Mouse (Mus musculus) MEL (cell line): Measurements from ENCODE around the gene Epo. TPM values are rescaled to one million over a fixed set of nuclear protein-coding genes. Genes with fewer than 3 reads are reported as not detected.

Experiments
- DNase-seq: peaks from one replicate; pipeline ENCODE4 v3.0.0; 2011; ENCODE audit warnings: low read depth, low spot score
- H3K27ac ChIP-seq: 2 replicates; pipeline ENCODE4 v1.5.1; 2012; ENCODE audit warnings: low read depth, mild to moderate bottlenecking, control low read depth, low read length, moderate library complexity; ENCODE audit not compliant: control insufficient read depth
- H3K27me3 ChIP-seq, 2 experiments: fragments of 150-350 bp in 1 of 2; sonication (generic) in 1 of 2; 2 replicates each; pipeline ENCODE4 v1.6.1; 2012; ENCODE audit warnings: low read length in 2 of 2, mild to moderate bottlenecking in 2 of 2, improper control_type of control experiment in 1 of 2, moderate library complexity in 1 of 2; ENCODE audit not compliant: insufficient read depth in 2 of 2, control insufficient read depth in 1 of 2
- H3K36me3 ChIP-seq, 2 experiments: 2 replicates each; pipeline ENCODE4 v1.6.1; 2012 to 2014; ENCODE audit warnings: low read length in 2 of 2, improper control_type of control experiment in 1 of 2, inconsistent platforms in 1 of 2, mild to moderate bottlenecking in 1 of 2; ENCODE audit not compliant: insufficient read depth in 2 of 2, control insufficient read depth in 1 of 2
- H3K4me1 ChIP-seq, 2 experiments: fragments of 150-350 bp in 1 of 2; sonication (generic) in 1 of 2; 2 replicates each; pipeline ENCODE4 v1.6.1; 2012; ENCODE audit warnings: low read length in 2 of 2, improper control_type of control experiment in 1 of 2, mild to moderate bottlenecking in 1 of 2; ENCODE audit not compliant: insufficient read depth in 2 of 2, control insufficient read depth in 1 of 2
- H3K4me3 ChIP-seq, 2 experiments: fragments of 150-350 bp in 1 of 2; sonication (generic) in 1 of 2; 2 replicates each; pipeline ENCODE4 v1.5.1; 2012; ENCODE audit warnings: low read depth in 2 of 2, low read length in 2 of 2, mild to moderate bottlenecking in 2 of 2, moderate library complexity in 2 of 2, control low read depth in 1 of 2, improper control_type of control experiment in 1 of 2; ENCODE audit not compliant: control insufficient read depth in 1 of 2, insufficient read depth in 1 of 2
- H3K79me2 ChIP-seq: 2 replicates; pipeline ENCODE4 v1.6.1; 2012; ENCODE audit warnings: mild to moderate bottlenecking, low read length, moderate library complexity; ENCODE audit not compliant: control insufficient read depth, poor library complexity, insufficient read depth
- H3K9ac ChIP-seq: 2 replicates; pipeline ENCODE4 v1.6.1; 2012; ENCODE audit warnings: low read depth, mild to moderate bottlenecking, control low read depth, low read length, moderate library complexity; ENCODE audit not compliant: control insufficient read depth, poor library complexity, severe bottlenecking
- H3K9me3 ChIP-seq: fragments of 150-350 bp; sonication (generic); replicated peaks from 2 replicates; pipeline ENCODE4 v1.6.1; 2012; ENCODE audit warnings: mild to moderate bottlenecking, low read length, improper control_type of control experiment, moderate library complexity; ENCODE audit not compliant: insufficient read depth
- CHD1 ChIP-seq: IDR thresholded peaks from 2 replicates; pipeline ENCODE4 v1.6.1; 2012; ENCODE audit warnings: low read depth, mild to moderate bottlenecking, inconsistent platforms, low read length, improper control_type of control experiment
- CHD2 ChIP-seq: IDR thresholded peaks from 2 replicates; pipeline ENCODE4 v1.6.1; 2011; ENCODE audit warnings: low read length, improper control_type of control experiment
- CTCF ChIP-seq, 3 experiments: IDR thresholded peaks in 2 of 3; conservative IDR thresholded peaks in 1 of 3; 2 replicates each; pipeline ENCODE4 v1.5.1; 2011 to 2012; ENCODE audit warnings: low read length in 3 of 3, low read depth in 2 of 3, mild to moderate bottlenecking in 2 of 3, improper control_type of control experiment in 1 of 3, inconsistent platforms in 1 of 3, mixed read lengths in 1 of 3, moderate library complexity in 1 of 3; ENCODE audit not compliant: control insufficient read depth in 1 of 3, insufficient read depth in 1 of 3, poor library complexity in 1 of 3, severe bottlenecking in 1 of 3
- ELF1 ChIP-seq: IDR thresholded peaks from 2 replicates; pipeline ENCODE4 v1.6.1; 2014; ENCODE audit warnings: low read depth, mild to moderate bottlenecking, inconsistent platforms, low read length, improper control_type of control experiment, moderate library complexity
- EP300 ChIP-seq, 2 experiments: IDR thresholded peaks; 2 replicates each; pipeline ENCODE4 v1.6.1; 2011; ENCODE audit warnings: improper control_type of control experiment in 2 of 2, low read length in 2 of 2, low read depth in 1 of 2, mild to moderate bottlenecking in 1 of 2
- ETS1 ChIP-seq: IDR thresholded peaks from 2 replicates; pipeline ENCODE4 v1.6.1; 2012; ENCODE audit warnings: low read depth, mild to moderate bottlenecking, inconsistent platforms, low read length, improper control_type of control experiment, moderate library complexity
- GABPA ChIP-seq: IDR thresholded peaks from 2 replicates; pipeline ENCODE4 v1.6.1; 2012; ENCODE audit warnings: low read depth, mild to moderate bottlenecking, inconsistent platforms, low read length, improper control_type of control experiment, moderate library complexity
- HCFC1 ChIP-seq: IDR thresholded peaks from 2 replicates; pipeline ENCODE4 v1.6.1; 2012; ENCODE audit warnings: low read depth, mild to moderate bottlenecking, inconsistent platforms, low read length, improper control_type of control experiment, moderate library complexity
- KAT2A ChIP-seq: conservative IDR thresholded peaks from 2 replicates; pipeline ENCODE4 v1.6.1; 2012; ENCODE audit warnings: low read depth, low read length, improper control_type of control experiment, inconsistent platforms
- MEF2A ChIP-seq: IDR thresholded peaks from 2 replicates; pipeline ENCODE4 v1.6.1; 2014; ENCODE audit warnings: low read depth, mild to moderate bottlenecking, inconsistent platforms, low read length, improper control_type of control experiment; ENCODE audit not compliant: poor library complexity, insufficient replicate concordance, severe bottlenecking; ENCODE audit errors: extremely low read depth
- MXI1 ChIP-seq: IDR thresholded peaks from 2 replicates; pipeline ENCODE4 v1.6.1; 2011; ENCODE audit warnings: mild to moderate bottlenecking, low read depth, low read length, improper control_type of control experiment
- MYB ChIP-seq: IDR thresholded peaks from 2 replicates; pipeline ENCODE4 v1.6.1; 2011; ENCODE audit warnings: mild to moderate bottlenecking, low read depth, low read length, improper control_type of control experiment
- NELFE ChIP-seq: IDR thresholded peaks from 2 replicates; pipeline ENCODE4 v1.6.1; 2011; ENCODE audit warnings: low read depth, low read length, improper control_type of control experiment
- POLR2A ChIP-seq, 2 experiments: IDR thresholded peaks; 2 replicates each; pipeline ENCODE4 v1.6.1; 2011 to 2012; ENCODE audit warnings: low read length in 2 of 2, mild to moderate bottlenecking in 2 of 2, control low read depth in 1 of 2, improper control_type of control experiment in 1 of 2, low read depth in 1 of 2, moderate library complexity in 1 of 2; ENCODE audit not compliant: control insufficient read depth in 1 of 2, insufficient read depth in 1 of 2, poor library complexity in 1 of 2
- POLR2AphosphoS2 ChIP-seq: IDR thresholded peaks from 2 replicates; pipeline ENCODE4 v1.6.1; 2011; ENCODE audit warnings: low read length, improper control_type of control experiment
- RCOR1 ChIP-seq: IDR thresholded peaks from 2 replicates; pipeline ENCODE4 v1.6.1; 2012; ENCODE audit warnings: low read depth, mild to moderate bottlenecking, inconsistent platforms, low read length, improper control_type of control experiment
- SIN3A ChIP-seq: IDR thresholded peaks from 2 replicates; pipeline ENCODE4 v1.6.1; 2012; ENCODE audit warnings: low read length, improper control_type of control experiment, inconsistent platforms
- TCF12 ChIP-seq: IDR thresholded peaks from 2 replicates; pipeline ENCODE4 v1.6.1; 2014; ENCODE audit warnings: low read depth, mild to moderate bottlenecking, inconsistent platforms, low read length, improper control_type of control experiment, moderate library complexity
- UBTF ChIP-seq: IDR thresholded peaks from 2 replicates; pipeline ENCODE4 v1.6.1; 2012; ENCODE audit warnings: low read depth, mild to moderate bottlenecking, inconsistent platforms, low read length, improper control_type of control experiment, moderate library complexity, borderline replicate concordance; ENCODE audit not compliant: insufficient read depth
- USF2 ChIP-seq, 2 experiments: IDR thresholded peaks; 2 replicates each; pipeline ENCODE4 v1.6.1; 2011 to 2012; ENCODE audit warnings: improper control_type of control experiment in 2 of 2, low read length in 2 of 2, borderline replicate concordance in 1 of 2, inconsistent platforms in 1 of 2, low read depth in 1 of 2, mild to moderate bottlenecking in 1 of 2; ENCODE audit not compliant: insufficient read depth in 1 of 2
- ZC3H11A ChIP-seq: IDR thresholded peaks from 2 replicates; pipeline ENCODE4 v1.6.1; 2012; ENCODE audit warnings: low read depth, mild to moderate bottlenecking, inconsistent platforms, low read length, improper control_type of control experiment
- ZNF384 ChIP-seq: IDR thresholded peaks from 2 replicates; pipeline ENCODE4 v1.6.1; 2012; ENCODE audit warnings: low read depth, mild to moderate bottlenecking, inconsistent platforms, low read length, improper control_type of control experiment
- polyA plus RNA-seq, 2 experiments: library from polyadenylated mRNA; stranded (reverse) in 1 of 2; unstranded in 1 of 2; fragments of >175 nt in 1 of 2; fragments of >200 nt in 1 of 2; gene quantifications; 2 replicates each; pipeline versions ENCODE4 v1.2.1 to v1.2.4; 2012; ENCODE audit warnings: low replicate concordance in 2 of 2, low read depth in 1 of 2; ENCODE audit not compliant: insufficient read length in 2 of 2, insufficient read depth in 1 of 2, missing spikeins in 1 of 2
- total RNA-seq: library from RNA; depleted of rRNA; stranded (reverse); fragments of 300-350 nt; gene quantifications from 2 replicates; pipeline ENCODE4 v1.2.3, GENCODE M21; 2012

Gene Epo
- total and polyA plus RNA-seq, 3 experiments: not detected

- no peak overlapping the region for H3K4me3 ChIP-seq
- peaks cover 0 to 6% of the 10 kb centered on the region in 2 experiments; a peak in 3 of 4 replicates for H3K36me3 ChIP-seq
- H3K27ac ChIP-seq: no peak overlapping the region
- H3K9ac ChIP-seq: no peak overlapping the region
- H3K27me3 ChIP-seq: no peaks in the 10 kb centered on the region
- no peaks in the 10 kb centered on the region for H3K79me2 ChIP-seq
- TF ChIP-seq USF2 (IDR thresholded peaks at IDR 0.05; ENCODE audit: borderline replicate concordance in 1 of 2, insufficient read depth in 1 of 2, low read depth in 1 of 2, low read length in 2 of 2): no peak
- no peak for TF ChIP-seq GABPA
- no peak for TF ChIP-seq KAT2A
- no peak for TF ChIP-seq HCFC1
- TF ChIP-seq CHD2: no peak
- no peak for TF ChIP-seq EP300 (IDR thresholded peaks at IDR 0.05; ENCODE audit: low read depth in 1 of 2, low read length in 2 of 2)
- TF ChIP-seq ELF1: no peak
- no peak for TF ChIP-seq TCF12
- no peak for TF ChIP-seq MYB
- no peak for DNase-seq
- no peaks in the 10 kb centered on the region for H3K4me1 ChIP-seq
- H3K9me3 ChIP-seq: no peaks in the 10 kb centered on the region
Measured at GRCm38 (mm10) chr5:137523396-137524250, 9.4 kb downstream of the Epo start.

DNA sequence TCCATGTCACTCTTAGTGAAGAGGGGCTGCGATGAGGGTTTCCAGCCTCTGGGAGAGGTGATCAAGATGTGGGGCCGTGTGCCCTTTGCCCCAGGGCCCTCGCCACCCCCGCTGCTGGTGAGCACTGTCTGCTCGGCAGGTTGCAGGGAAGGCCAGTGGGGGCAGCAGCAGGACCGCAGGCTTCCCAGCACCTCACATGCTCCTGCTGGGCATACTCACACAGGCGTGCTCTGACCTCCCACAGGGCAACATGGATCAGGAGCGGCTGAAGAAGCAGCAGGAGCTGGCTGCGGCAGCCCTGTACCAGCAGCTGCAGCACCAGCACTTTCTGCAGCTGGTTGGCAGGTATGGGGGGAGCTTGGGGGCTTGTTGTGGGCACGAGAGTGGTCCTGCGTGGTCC is 10.3 kb downstream of the Epo start:
- Histone ChIP-seq H3K9me3 (no peaks in the 10 kb centered on the region), H3K4me3 (no peak overlapping the region), H3K36me3 (peaks cover 0 to 6% of the 10 kb centered on the region in 2 experiments; a peak in 2 of 4 replicates), H3K9ac (no peak overlapping the region), H3K27ac (no peak overlapping the region), H3K4me1 (no peaks in the 10 kb centered on the region), H3K27me3 (no peaks in the 10 kb centered on the region), H3K79me2 (no peaks in the 10 kb centered on the region)
- no peak for TF ChIP-seq TCF12
- DNase-seq: no peak

GRCm38 (mm10) chr5:137521861-137522260 is 11.2 kb downstream of the Epo start:
- TF ChIP-seq MXI1: no peak
- TF ChIP-seq POLR2AphosphoS2: no peak
- no peak for TF ChIP-seq CTCF (IDR thresholded peaks at IDR 0.05 in 2 of 3, conservative IDR thresholded peaks at IDR 0.05 in 1 of 3; ENCODE audit: control insufficient read depth in 1 of 3, insufficient read depth in 1 of 3, low read depth in 2 of 3, low read length in 3 of 3, poor library complexity in 1 of 3, severe bottlenecking in 1 of 3)
- no peak for TF ChIP-seq HCFC1
- no peak for TF ChIP-seq SIN3A
- TF ChIP-seq ETS1: no peak
- no peak for TF ChIP-seq MYB
- TF ChIP-seq CHD1: no peak
- no peak for TF ChIP-seq NELFE
- no peak for TF ChIP-seq RCOR1
- TF ChIP-seq MEF2A: no peak
- no peak for TF ChIP-seq GABPA
- TF ChIP-seq ZC3H11A: no peak
- TF ChIP-seq KAT2A: no peak
- no peak for TF ChIP-seq ZNF384
- TF ChIP-seq UBTF: no peak
- no peak for TF ChIP-seq POLR2A (IDR thresholded peaks at IDR 0.05; ENCODE audit: control insufficient read depth in 1 of 2, insufficient read depth in 1 of 2, low read depth in 1 of 2, low read length in 2 of 2, poor library complexity in 1 of 2)
- TF ChIP-seq USF2 (IDR thresholded peaks at IDR 0.05; ENCODE audit: borderline replicate concordance in 1 of 2, insufficient read depth in 1 of 2, low read depth in 1 of 2, low read length in 2 of 2): no peak
- TF ChIP-seq, all 39 proteins: peak for 0
- no peak overlapping the region for H3K4me3 ChIP-seq
- peaks cover 0 to 4% of the 10 kb centered on the region in 2 experiments; a peak in 2 of 4 replicates for H3K36me3 ChIP-seq

More at GRCm38 (mm10) chr5:137521861-137522260, 11.2 kb downstream of the Epo start:
- no peaks in the 10 kb centered on the region for H3K79me2 ChIP-seq
- no peak for DNase-seq
- no peak overlapping the region for H3K27ac ChIP-seq
- no peaks in the 10 kb centered on the region for H3K4me1 ChIP-seq
- no peaks in the 10 kb centered on the region for H3K9me3 ChIP-seq
- H3K9ac ChIP-seq: no peak overlapping the region
- no peaks in the 10 kb centered on the region for H3K27me3 ChIP-seq
